Mouse (Mus musculus) spleen, adult 2 months (tissue): ENCODE data around the gene Gm42906. TPM values are rescaled to one million over a fixed set of nuclear protein-coding genes. Genes with fewer than 3 reads are reported as not detected.

ENCODE experiments used
- DNase-seq, 2 experiments: peaks; one replicate each; pipeline versions ENCODE4 v3.0.0 to v3.0.0-alpha.2; 2012 to 2021; ENCODE audit warnings: low spot score in 2 of 2, low read depth in 1 of 2
- H3K27ac ChIP-seq: fragments of 200-500 bp; 2 replicates; pipeline ENCODE4 v1.5.1; 2012; ENCODE audit warnings: low read length, inconsistent platforms; ENCODE audit not compliant: insufficient read depth
- H3K27me3 ChIP-seq: fragments of 200-500 bp; 2 replicates; pipeline ENCODE4 v1.6.1; 2012; ENCODE audit warnings: mild to moderate bottlenecking, moderate library complexity, low read length, inconsistent platforms; ENCODE audit not compliant: control insufficient read depth, insufficient read depth
- H3K36me3 ChIP-seq: fragments of 200-500 bp; 2 replicates; pipeline ENCODE4 v1.6.1; 2012; ENCODE audit warnings: mild to moderate bottlenecking, low read length, inconsistent platforms; ENCODE audit not compliant: control insufficient read depth, insufficient read depth
- H3K4me1 ChIP-seq: fragments of 200-500 bp; 2 replicates; pipeline ENCODE4 v1.6.1; 2011; ENCODE audit warnings: inconsistent platforms; ENCODE audit not compliant: control insufficient read depth, insufficient read depth, insufficient read length
- H3K4me3 ChIP-seq: fragments of 200-500 bp; 2 replicates; pipeline ENCODE4 v1.5.1; 2011; ENCODE audit warnings: mild to moderate bottlenecking, inconsistent platforms; ENCODE audit not compliant: insufficient read depth, insufficient read length; ENCODE audit errors: extremely low read depth
- CTCF ChIP-seq: fragments of 200-500 bp; IDR thresholded peaks from 2 replicates; pipeline ENCODE4 v1.5.1; 2011; ENCODE audit warnings: mild to moderate bottlenecking, inconsistent platforms; ENCODE audit not compliant: insufficient read depth, insufficient read length, insufficient replicate concordance; ENCODE audit errors: extremely low read depth
- POLR2A ChIP-seq: fragments of 200-500 bp; IDR thresholded peaks from 2 replicates; pipeline ENCODE4 v1.6.1; 2011; ENCODE audit warnings: low read depth, low read length, inconsistent platforms
- WGBS: fragments of 180-500 bp; shearing (Covaris S2); methylation state at CpG from one replicate; pipeline ENCODE4 v1.1.7; 2018; 5-methylcytosine and 5-hydroxymethylcytosine counted together
- polyA plus RNA-seq: library from polyadenylated mRNA; depleted of rRNA; stranded (reverse); fragments of >200 nt; gene quantifications from 2 replicates; pipeline ENCODE4 v1.2.3, GENCODE M21; 2012

Gene Gm42906
- polyA plus RNA-seq, 1 experiment = not detected

GRCm38 (mm10) chr5:151367881-151368394, 60.0 kb downstream of the Gm42906 start:
- Histone ChIP-seq H3K27me3 (no peaks in the 10 kb centered on the region), H3K4me1 (peaks cover 3% of the 10 kb centered on the region; the same call in 1 of the 2 replicates), H3K27ac (peak overlapping the region; percentile 68), H3K4me3 (peak overlapping the region; percentile 62), H3K36me3 (no peaks in the 10 kb centered on the region)
- TF ChIP-seq CTCF (no peak), POLR2A (no peak)
- DNase-seq = peak; percentile 4 to 15
- WGBS = 7% methylated on average over 16 of the region's 16 CpGs

GRCm38 (mm10) chr5:151367317-151367716, 60.6 kb downstream of the Gm42906 start:
- no peak for DNase-seq
- no peaks in the 10 kb centered on the region for H3K27me3 ChIP-seq
- no peak overlapping the region for H3K27ac ChIP-seq
- H3K4me1 ChIP-seq = peaks cover 3% of the 10 kb centered on the region; the same call in 1 of the 2 replicates
- no peaks in the 10 kb centered on the region for H3K36me3 ChIP-seq
- TF ChIP-seq CTCF (no peak), POLR2A (no peak)
- WGBS = 75% methylated on average over 1 of the region's 1 CpGs
- no peak overlapping the region for H3K4me3 ChIP-seq

- WGBS = 88% methylated on average over 3 of the region's 3 CpGs
- Histone ChIP-seq H3K4me1 (no peaks in the 10 kb centered on the region), H3K27ac (no peak overlapping the region), H3K4me3 (no peak overlapping the region), H3K27me3 (no peaks in the 10 kb centered on the region), H3K36me3 (no peaks in the 10 kb centered on the region)
- TF ChIP-seq CTCF (no peak), POLR2A (no peak)
- DNase-seq = no peak
Measured at GRCm38 (mm10) chr5:151363343-151364000, 64.5 kb downstream of the Gm42906 start.

GRCm38 (mm10) chr5:151349616-151350015, 78.3 kb downstream of the Gm42906 start:
- Histone ChIP-seq H3K27ac (no peak overlapping the region), H3K4me3 (no peak overlapping the region), H3K4me1 (no peaks in the 10 kb centered on the region), H3K27me3 (no peaks in the 10 kb centered on the region), H3K36me3 (no peaks in the 10 kb centered on the region)
- no peak for DNase-seq
- no peak for TF ChIP-seq POLR2A
- TF ChIP-seq CTCF = no peak
- 76% methylated on average over 1 of the region's 1 CpGs for WGBS

GRCm38 (mm10) chr5:151348418-151348817, 79.5 kb downstream of the Gm42906 start:
- no peak for TF ChIP-seq POLR2A
- TF ChIP-seq CTCF = no peak
- WGBS = 91% methylated on average over 3 of the region's 3 CpGs
- Histone ChIP-seq H3K27ac (no peak overlapping the region), H3K4me3 (no peak overlapping the region), H3K36me3 (no peaks in the 10 kb centered on the region), H3K27me3 (no peaks in the 10 kb centered on the region), H3K4me1 (no peaks in the 10 kb centered on the region)
- DNase-seq = no peak

GRCm38 (mm10) chr5:151346626-151347025, 81.3 kb downstream of the Gm42906 start:
- Histone ChIP-seq H3K4me3 (no peak overlapping the region), H3K27me3 (no peaks in the 10 kb centered on the region), H3K36me3 (no peaks in the 10 kb centered on the region), H3K27ac (no peak overlapping the region), H3K4me1 (no peaks in the 10 kb centered on the region)
- 90% methylated on average over 8 of the region's 8 CpGs for WGBS
- TF ChIP-seq CTCF (no peak), POLR2A (no peak)
- no peak for DNase-seq

- 14% methylated on average over 4 of the region's 4 CpGs for WGBS
- no peak for DNase-seq
- TF ChIP-seq POLR2A (no peak), CTCF (no peak)
- Histone ChIP-seq H3K36me3 (no peaks in the 10 kb centered on the region), H3K27me3 (no peaks in the 10 kb centered on the region), H3K4me1 (no peaks in the 10 kb centered on the region), H3K4me3 (no peak overlapping the region), H3K27ac (no peak overlapping the region)
Measured at GRCm38 (mm10) chr5:151344737-151345136, 83.2 kb downstream of the Gm42906 start.
